Mouse (Mus musculus): ENCODE data around the gene Lancl3. TPM values are rescaled to one million over a fixed set of nuclear protein-coding genes. Genes with fewer than 3 reads are reported as not detected.

Lancl3 gene
- polyA plus RNA-seq, 1 experiment from 2014 or later = 2.5 TPM

GRCm38 (mm10) chrX:9221206-9221605 is 21.5 kb downstream of the Lancl3 start:
- no peaks in the 10 kb centered on the region for H3K4me1 ChIP-seq (ENCODE audit: control insufficient read depth, insufficient read depth, low read length)
- H3K9ac ChIP-seq (replicated peaks; ENCODE audit: low read depth, low read length) = no peak overlapping the region
- no peaks in the 10 kb centered on the region for H3K36me3 ChIP-seq (ENCODE audit: control insufficient read depth, insufficient read depth, low read length)
- no peaks in the 10 kb centered on the region for H3K27me3 ChIP-seq (ENCODE audit: control insufficient read depth, insufficient read depth, low read length)
- 32% methylated on average over 6 of the region's 6 CpGs for WGBS
- no peak overlapping the region for H3K4me3 ChIP-seq (ENCODE audit: low read depth, low read length)
- no peaks in the 10 kb centered on the region for H3K9me3 ChIP-seq (ENCODE audit: control insufficient read depth, low read length)
- ATAC-seq (ENCODE audit: low read depth) = no peak
- H3K4me2 ChIP-seq (ENCODE audit: low read depth, low read length) = no peak overlapping the region
- no peak overlapping the region for H3K27ac ChIP-seq (ENCODE audit: low read depth, low read length)

GRCm38 (mm10) chrX:9221736-9222135 is 22.0 kb downstream of the Lancl3 start:
- WGBS = 86% methylated on average over 4 of the region's 4 CpGs
- no peak for ATAC-seq (ENCODE audit: low read depth)
- Histone ChIP-seq H3K27me3 (ENCODE audit: control insufficient read depth, insufficient read depth, low read length) (no peaks in the 10 kb centered on the region), H3K9ac (replicated peaks; ENCODE audit: low read depth, low read length) (no peak overlapping the region), H3K4me3 (ENCODE audit: low read depth, low read length) (no peak overlapping the region), H3K9me3 (ENCODE audit: control insufficient read depth, low read length) (no peaks in the 10 kb centered on the region), H3K4me2 (ENCODE audit: low read depth, low read length) (no peak overlapping the region), H3K27ac (ENCODE audit: low read depth, low read length) (no peak overlapping the region), H3K4me1 (ENCODE audit: control insufficient read depth, insufficient read depth, low read length) (no peaks in the 10 kb centered on the region), H3K36me3 (ENCODE audit: control insufficient read depth, insufficient read depth, low read length) (no peaks in the 10 kb centered on the region)

- Histone ChIP-seq H3K27me3 (ENCODE audit: control insufficient read depth, insufficient read depth, low read length) (no peaks in the 10 kb centered on the region), H3K4me3 (ENCODE audit: low read depth, low read length) (no peak overlapping the region), H3K4me2 (ENCODE audit: low read depth, low read length) (no peak overlapping the region), H3K4me1 (ENCODE audit: control insufficient read depth, insufficient read depth, low read length) (no peaks in the 10 kb centered on the region), H3K9me3 (ENCODE audit: control insufficient read depth, low read length) (no peaks in the 10 kb centered on the region), H3K9ac (replicated peaks; ENCODE audit: low read depth, low read length) (no peak overlapping the region), H3K27ac (ENCODE audit: low read depth, low read length) (no peak overlapping the region), H3K36me3 (ENCODE audit: control insufficient read depth, insufficient read depth, low read length) (no peaks in the 10 kb centered on the region)
- no peak for ATAC-seq (ENCODE audit: low read depth)
- WGBS = 91% methylated on average over 3 of the region's 3 CpGs
Measured at GRCm38 (mm10) chrX:9222412-9223221, 22.9 kb downstream of the Lancl3 start.

GRCm38 (mm10) chrX:9227105-9227504 is 27.4 kb downstream of the Lancl3 start:
- H3K36me3 ChIP-seq (ENCODE audit: control insufficient read depth, insufficient read depth, low read length) = no peaks in the 10 kb centered on the region
- no peak overlapping the region for H3K27ac ChIP-seq (ENCODE audit: low read depth, low read length)
- H3K27me3 ChIP-seq (ENCODE audit: control insufficient read depth, insufficient read depth, low read length) = no peaks in the 10 kb centered on the region
- H3K9me3 ChIP-seq (ENCODE audit: control insufficient read depth, low read length) = no peaks in the 10 kb centered on the region
- no peak overlapping the region for H3K4me3 ChIP-seq (ENCODE audit: low read depth, low read length)
- H3K9ac ChIP-seq (replicated peaks; ENCODE audit: low read depth, low read length) = no peak overlapping the region
- H3K4me1 ChIP-seq (ENCODE audit: control insufficient read depth, insufficient read depth, low read length) = no peaks in the 10 kb centered on the region
- H3K4me2 ChIP-seq (ENCODE audit: low read depth, low read length) = no peak overlapping the region
- WGBS = 79% methylated on average over 2 of the region's 2 CpGs
- ATAC-seq (ENCODE audit: low read depth) = no peak

- Histone ChIP-seq H3K36me3 (ENCODE audit: control insufficient read depth, insufficient read depth, low read length) (no peaks in the 10 kb centered on the region), H3K4me2 (ENCODE audit: low read depth, low read length) (no peak overlapping the region), H3K4me1 (ENCODE audit: control insufficient read depth, insufficient read depth, low read length) (no peaks in the 10 kb centered on the region), H3K27me3 (ENCODE audit: control insufficient read depth, insufficient read depth, low read length) (no peaks in the 10 kb centered on the region), H3K4me3 (ENCODE audit: low read depth, low read length) (no peak overlapping the region), H3K9me3 (ENCODE audit: control insufficient read depth, low read length) (no peaks in the 10 kb centered on the region), H3K27ac (ENCODE audit: low read depth, low read length) (no peak overlapping the region), H3K9ac (replicated peaks; ENCODE audit: low read depth, low read length) (no peak overlapping the region)
- WGBS = 48% methylated on average over 5 of the region's 5 CpGs
- peak; percentile 72; the same call in 1 of the 2 replicates for ATAC-seq (ENCODE audit: low read depth)
Measured at GRCm38 (mm10) chrX:9240737-9241591, 41.3 kb downstream of the Lancl3 start.

- Histone ChIP-seq H3K9me3 (ENCODE audit: control insufficient read depth, low read length) (no peaks in the 10 kb centered on the region), H3K27me3 (ENCODE audit: control insufficient read depth, insufficient read depth, low read length) (no peaks in the 10 kb centered on the region), H3K27ac (ENCODE audit: low read depth, low read length) (no peak overlapping the region), H3K4me2 (ENCODE audit: low read depth, low read length) (no peak overlapping the region), H3K4me1 (ENCODE audit: control insufficient read depth, insufficient read depth, low read length) (no peaks in the 10 kb centered on the region), H3K36me3 (ENCODE audit: control insufficient read depth, insufficient read depth, low read length) (no peaks in the 10 kb centered on the region), H3K4me3 (ENCODE audit: low read depth, low read length) (no peak overlapping the region), H3K9ac (replicated peaks; ENCODE audit: low read depth, low read length) (no peak overlapping the region)
- no peak for ATAC-seq (ENCODE audit: low read depth)
- whole genome bisulfite sequencing = 66% methylated on average over 8 of the region's 8 CpGs
Measured at GRCm38 (mm10) chrX:9243381-9243864, 43.7 kb downstream of the Lancl3 start.

- Histone ChIP-seq H3K27ac (ENCODE audit: low read depth, low read length) (no peak overlapping the region), H3K27me3 (ENCODE audit: control insufficient read depth, insufficient read depth, low read length) (no peaks in the 10 kb centered on the region), H3K36me3 (ENCODE audit: control insufficient read depth, insufficient read depth, low read length) (no peaks in the 10 kb centered on the region), H3K9ac (replicated peaks; ENCODE audit: low read depth, low read length) (no peak overlapping the region), H3K4me2 (ENCODE audit: low read depth, low read length) (no peak overlapping the region), H3K9me3 (ENCODE audit: control insufficient read depth, low read length) (no peaks in the 10 kb centered on the region), H3K4me3 (ENCODE audit: low read depth, low read length) (no peak overlapping the region), H3K4me1 (ENCODE audit: control insufficient read depth, insufficient read depth, low read length) (no peaks in the 10 kb centered on the region)
- WGBS = 71% methylated on average over 12 of the region's 12 CpGs
- ATAC-seq (ENCODE audit: low read depth) = no peak
Measured at GRCm38 (mm10) chrX:9244603-9245336, 45.1 kb downstream of the Lancl3 start.

- H3K4me2 ChIP-seq (ENCODE audit: low read depth, low read length) = no peak overlapping the region
- no peak overlapping the region for H3K4me3 ChIP-seq (ENCODE audit: low read depth, low read length)
- whole genome bisulfite sequencing = 46% methylated on average over 5 of the region's 5 CpGs
- H3K4me1 ChIP-seq (ENCODE audit: control insufficient read depth, insufficient read depth, low read length) = no peaks in the 10 kb centered on the region
- no peak overlapping the region for H3K9ac ChIP-seq (replicated peaks; ENCODE audit: low read depth, low read length)
- peak; percentile 54; the same call in 1 of the 2 replicates for ATAC-seq (ENCODE audit: low read depth)
- no peaks in the 10 kb centered on the region for H3K9me3 ChIP-seq (ENCODE audit: control insufficient read depth, low read length)
- H3K27me3 ChIP-seq (ENCODE audit: control insufficient read depth, insufficient read depth, low read length) = no peaks in the 10 kb centered on the region
- no peak overlapping the region for H3K27ac ChIP-seq (ENCODE audit: low read depth, low read length)
- no peaks in the 10 kb centered on the region for H3K36me3 ChIP-seq (ENCODE audit: control insufficient read depth, insufficient read depth, low read length)
Measured at GRCm38 (mm10) chrX:9248911-9249310, 49.2 kb downstream of the Lancl3 start.

All from neural tube, embryonic 14.5 days (tissue).